Mouse (Mus musculus) kidney, embryonic 16.5 days (tissue): ENCODE results near the gene Akr1c12. TPM values are rescaled to one million over a fixed set of nuclear protein-coding genes. Genes with fewer than 3 reads are reported as not detected.
"Not testable (repeated sequence)": the region's sequence is repeated elsewhere in the genome, so short reads cannot be mapped to it uniquely, and the experiment has no call there.

Source experiments
- ATAC-seq: fragments of 200-750 bp; cut with Nextera tagmentation; 2 replicates; pipeline ENCODE4 v1.8.0; 2017; ENCODE audit warnings: moderate TSS enrichment; ENCODE audit not compliant: low FRiP score, low TSS enrichment
- H3K27ac ChIP-seq: fragments of 300-500 bp; sonication (generic); 2 replicates; pipeline ENCODE4 v1.5.1; 2014; ENCODE audit warnings: low read length
- H3K27me3 ChIP-seq: fragments of 300-500 bp; sonication (generic); 2 replicates; pipeline ENCODE4 v1.6.1; 2014; ENCODE audit warnings: low read length, control low read depth, mixed read lengths; ENCODE audit not compliant: insufficient read depth
- H3K36me3 ChIP-seq: fragments of 300-500 bp; sonication (generic); 2 replicates; pipeline ENCODE4 v1.6.1; 2014; ENCODE audit warnings: low read length, control low read depth, mixed read lengths; ENCODE audit not compliant: insufficient read depth
- H3K4me1 ChIP-seq: fragments of 300-500 bp; sonication (generic); 2 replicates; pipeline ENCODE4 v1.6.1; 2014; ENCODE audit warnings: low read length, control low read depth, mixed read lengths; ENCODE audit not compliant: insufficient read depth
- H3K4me2 ChIP-seq: fragments of 300-500 bp; sonication (generic); replicated peaks from 2 replicates; pipeline ENCODE4 v1.6.1; 2014; ENCODE audit warnings: low read depth, low read length
- H3K4me3 ChIP-seq: fragments of 300-500 bp; sonication (generic); 2 replicates; pipeline ENCODE4 v1.5.1; 2014; ENCODE audit warnings: mild to moderate bottlenecking, low read length
- H3K9ac ChIP-seq: fragments of 300-500 bp; sonication (generic); replicated peaks from 2 replicates; pipeline ENCODE4 v1.6.1; 2014; ENCODE audit warnings: low read length
- H3K9me3 ChIP-seq: fragments of 300-500 bp; sonication (generic); 2 replicates; pipeline ENCODE4 v1.6.1; 2016; ENCODE audit warnings: low read length, control low read depth
- WGBS: fragments of 180-500 bp; shearing (Covaris S2); extraction: QIAGEN DNeasy Blood & Tissue Kit; methylation state at CpG from one replicate; pipeline ENCODE4 v1.1.7; 2014; 5-methylcytosine and 5-hydroxymethylcytosine counted together
- polyA plus RNA-seq: library from polyadenylated mRNA; unstranded; fragments of >200 nt; fragmentation: Nextera tagmentation; extraction: Ambion mirVana; gene quantifications from 2 replicates; pipeline ENCODE4 v1.2.1, GENCODE M21; 2015

Akr1c12 gene
- 3.2 and 3.5 TPM in 2 replicates for polyA plus RNA-seq

- no peak within 1 kb of the TSS for H3K4me3 ChIP-seq
Measured at GRCm38 (mm10) chr13:4279284-4279683, at the start of gene Akr1c12. Akr1c12 (minus strand) TSS chr13:4279433.

GRCm38 (mm10) chr13:4318773-4319172 is 39.5 kb upstream of the Akr1c12 start:
- 91% methylated on average over 2 of the region's 2 CpGs for WGBS
- Histone ChIP-seq H3K9ac (no peak overlapping the region), H3K4me3 (no peak overlapping the region), H3K9me3 (no peaks in the 10 kb centered on the region), H3K27ac (no peak overlapping the region), H3K4me2 (no peak overlapping the region), H3K4me1 (no peaks in the 10 kb centered on the region), H3K36me3 (no peaks in the 10 kb centered on the region), H3K27me3 (no peaks in the 10 kb centered on the region)
- ATAC-seq = no peak

More at GRCm38 (mm10) chr13:4279284-4279683, at the start of gene Akr1c12:
- no peaks in the 10 kb centered on the region for H3K27me3 ChIP-seq
- H3K9ac ChIP-seq = no peak within 1 kb of the TSS
- 35% methylated on average over 4 of the region's 4 CpGs for WGBS
- no peaks in the 10 kb centered on the region for H3K9me3 ChIP-seq
- H3K4me1 ChIP-seq = no peaks in the 10 kb centered on the region
- H3K4me2 ChIP-seq = no peak within 1 kb of the TSS
- peak; percentile 51; the same call in 1 of the 2 replicates for ATAC-seq
- H3K36me3 ChIP-seq = no peaks in the 10 kb centered on the region
- 0 out of 2 replicates have a peak within 1 kb of the TSS, but pooled peaks have one; percentile 34 for H3K27ac ChIP-seq

GRCm38 (mm10) chr13:4313907-4314306 is 34.7 kb upstream of the Akr1c12 start:
- H3K4me2 ChIP-seq = no peak overlapping the region
- no peaks in the 10 kb centered on the region for H3K4me1 ChIP-seq
- H3K27me3 ChIP-seq = no peaks in the 10 kb centered on the region
- no peak overlapping the region for H3K27ac ChIP-seq
- WGBS = 82% methylated on average over 2 of the region's 2 CpGs
- no peak for ATAC-seq
- no peaks in the 10 kb centered on the region for H3K36me3 ChIP-seq
- H3K9me3 ChIP-seq = no peaks in the 10 kb centered on the region
- no peak overlapping the region for H3K9ac ChIP-seq
- H3K4me3 ChIP-seq = no peak overlapping the region

- Histone ChIP-seq H3K4me2 (no peak overlapping the region), H3K4me1 (no peaks in the 10 kb centered on the region), H3K27ac (peak overlapping the region; percentile 36; the same call in 1 of the 2 replicates), H3K9me3 (no peaks in the 10 kb centered on the region), H3K27me3 (no peaks in the 10 kb centered on the region), H3K4me3 (no peak overlapping the region), H3K9ac (no peak overlapping the region), H3K36me3 (no peaks in the 10 kb centered on the region)
- 49% methylated on average over 2 of the region's 2 CpGs for WGBS
- ATAC-seq = peak; percentile 84
Measured at GRCm38 (mm10) chr13:4304861-4305565, 25.8 kb upstream of the Akr1c12 start.

GRCm38 (mm10) chr13:4296991-4297390 is 17.8 kb upstream of the Akr1c12 start:
- H3K9ac ChIP-seq = no peak overlapping the region
- no peaks in the 10 kb centered on the region for H3K36me3 ChIP-seq
- H3K9me3 ChIP-seq = no peaks in the 10 kb centered on the region
- no peak overlapping the region for H3K27ac ChIP-seq
- no peaks in the 10 kb centered on the region for H3K27me3 ChIP-seq
- no peak for ATAC-seq
- WGBS = 93% methylated on average over 4 of the region's 4 CpGs
- no peak overlapping the region for H3K4me2 ChIP-seq
- no peaks in the 10 kb centered on the region for H3K4me1 ChIP-seq
- H3K4me3 ChIP-seq = no peak overlapping the region

GRCm38 (mm10) chr13:4281471-4282412 is 2.5 kb upstream of the Akr1c12 start:
- Histone ChIP-seq H3K9ac (no peak overlapping the region), H3K4me3 (no peak overlapping the region), H3K27me3 (no peaks in the 10 kb centered on the region), H3K27ac (no peak overlapping the region), H3K4me1 (no peaks in the 10 kb centered on the region), H3K36me3 (no peaks in the 10 kb centered on the region), H3K9me3 (no peaks in the 10 kb centered on the region), H3K4me2 (no peak overlapping the region)
- ATAC-seq = peak; percentile 59; the same call in 1 of the 2 replicates
- whole genome bisulfite sequencing = 36% methylated on average over 7 of the region's 7 CpGs

GRCm38 (mm10) chr13:4277526-4277925 is 1.7 kb downstream of the Akr1c12 start:
- no peaks in the 10 kb centered on the region for H3K36me3 ChIP-seq
- ATAC-seq = no peak
- no peaks in the 10 kb centered on the region for H3K4me1 ChIP-seq
- H3K9me3 ChIP-seq = no peaks in the 10 kb centered on the region
- no peak overlapping the region for H3K9ac ChIP-seq
- no peaks in the 10 kb centered on the region for H3K27me3 ChIP-seq
- no peak overlapping the region for H3K4me3 ChIP-seq
- WGBS = 95% methylated on average over 2 of the region's 2 CpGs
- no peak overlapping the region for H3K4me2 ChIP-seq
- H3K27ac ChIP-seq = no peak overlapping the region

- Histone ChIP-seq H3K27ac (no peak overlapping the region), H3K36me3 (no peaks in the 10 kb centered on the region), H3K9ac (no peak overlapping the region), H3K4me1 (no peaks in the 10 kb centered on the region), H3K9me3 (no peaks in the 10 kb centered on the region), H3K4me2 (no peak overlapping the region), H3K27me3 (no peaks in the 10 kb centered on the region), H3K4me3 (no peak overlapping the region)
- no peak for ATAC-seq
Measured at GRCm38 (mm10) chr13:4270860-4271259, 8.4 kb downstream of the Akr1c12 start.

- H3K4me3 ChIP-seq, H3K27me3 ChIP-seq, H3K9ac ChIP-seq, ATAC-seq, H3K4me2 ChIP-seq, H3K36me3 ChIP-seq, H3K9me3 ChIP-seq, H3K4me1 ChIP-seq, H3K27ac ChIP-seq: not testable (repeated sequence)
- 92% methylated on average over 2 of the region's 2 CpGs for WGBS
Measured at GRCm38 (mm10) chr13:4265455-4265854, 13.8 kb downstream of the Akr1c12 start.

GRCm38 (mm10) chr13:4265047-4265446 is 14.2 kb downstream of the Akr1c12 start:
- Histone ChIP-seq H3K9me3 (no peaks in the 10 kb centered on the region), H3K27me3 (no peaks in the 10 kb centered on the region), H3K4me3 (no peak overlapping the region), H3K36me3 (no peaks in the 10 kb centered on the region), H3K27ac (no peak overlapping the region), H3K4me2 (no peak overlapping the region), H3K9ac (no peak overlapping the region), H3K4me1 (no peaks in the 10 kb centered on the region)
- WGBS = 71% methylated on average over 2 of the region's 2 CpGs
- ATAC-seq = no peak
